Mouse (Mus musculus): Measurements from ENCODE around the gene Tmem247. TPM values are rescaled to one million over a fixed set of nuclear protein-coding genes. Genes with fewer than 3 reads are reported as not detected.

Tmem247 gene
- total and polyA plus RNA-seq, 2 experiments from 2014 or later, result not detected

- 65% methylated on average over 7 of the region's 7 CpGs for WGBS
- Histone ChIP-seq H3K4me1 (ENCODE audit: control insufficient read depth, insufficient read depth) (peaks cover 12% of the 10 kb centered on the region), H3K9ac (replicated peaks; ENCODE audit: low read depth, low read length) (no peak overlapping the region), H3K27me3 (ENCODE audit: control insufficient read depth, insufficient read depth, low read length) (no peaks in the 10 kb centered on the region), H3K4me3 (ENCODE audit: low read depth, low read length) (no peak overlapping the region), H3K27ac (ENCODE audit: low read depth) (no peak overlapping the region), H3K9me3 (replicated peaks; ENCODE audit: control insufficient read depth, low read length) (no peaks in the 10 kb centered on the region), H3K36me3 (replicated peaks; ENCODE audit: control insufficient read depth, insufficient read depth, low read length) (no peaks in the 10 kb centered on the region), H3K4me2 (ENCODE audit: low read depth, low read length) (no peak overlapping the region)
- no peak for ATAC-seq (ENCODE audit: insufficient read depth, low read depth)
- TF ChIP-seq EP300 (IDR thresholded peaks at IDR 0.05; ENCODE audit: low read depth), result no peak
- TF ChIP-seq CTCF (IDR thresholded peaks at IDR 0.05; ENCODE audit: low read depth), result no peak
- DNase-seq (ENCODE audit: low spot score), result no peak
These were observed 21.5 kb downstream of the Tmem247 start for GRCm38 (mm10) chr17:86938683-86939082.

- Histone ChIP-seq H3K4me3 (ENCODE audit: low read depth, low read length) (no peak overlapping the region), H3K27me3 (ENCODE audit: control insufficient read depth, insufficient read depth, low read length) (no peaks in the 10 kb centered on the region), H3K4me1 (ENCODE audit: control insufficient read depth, insufficient read depth) (peaks cover 12% of the 10 kb centered on the region), H3K9ac (replicated peaks; ENCODE audit: low read depth, low read length) (no peak overlapping the region), H3K9me3 (replicated peaks; ENCODE audit: control insufficient read depth, low read length) (no peaks in the 10 kb centered on the region), H3K27ac (ENCODE audit: low read depth) (no peak overlapping the region), H3K4me2 (ENCODE audit: low read depth, low read length) (no peak overlapping the region), H3K36me3 (replicated peaks; ENCODE audit: control insufficient read depth, insufficient read depth, low read length) (no peaks in the 10 kb centered on the region)
- DNase-seq (ENCODE audit: low spot score) (no peak), ATAC-seq (ENCODE audit: insufficient read depth, low read depth) (no peak)
- no peak for TF ChIP-seq CTCF (IDR thresholded peaks at IDR 0.05; ENCODE audit: low read depth)
- TF ChIP-seq EP300 (IDR thresholded peaks at IDR 0.05; ENCODE audit: low read depth), result no peak
- 72% methylated on average over 6 of the region's 6 CpGs for WGBS
These were observed 25.0 kb downstream of the Tmem247 start for GRCm38 (mm10) chr17:86942112-86942511.

- Histone ChIP-seq H3K36me3 (replicated peaks; ENCODE audit: control insufficient read depth, insufficient read depth, low read length) (no peaks in the 10 kb centered on the region), H3K27ac (ENCODE audit: low read depth) (no peak overlapping the region), H3K4me1 (ENCODE audit: control insufficient read depth, insufficient read depth) (peaks cover 2% of the 10 kb centered on the region; the same call in 1 of the 2 replicates), H3K9me3 (replicated peaks; ENCODE audit: control insufficient read depth, low read length) (no peaks in the 10 kb centered on the region), H3K27me3 (ENCODE audit: control insufficient read depth, insufficient read depth, low read length) (no peaks in the 10 kb centered on the region), H3K9ac (replicated peaks; ENCODE audit: low read depth, low read length) (no peak overlapping the region), H3K4me3 (ENCODE audit: low read depth, low read length) (no peak overlapping the region), H3K4me2 (ENCODE audit: low read depth, low read length) (no peak overlapping the region)
- TF ChIP-seq EP300 (IDR thresholded peaks at IDR 0.05; ENCODE audit: low read depth) (no peak), CTCF (IDR thresholded peaks at IDR 0.05; ENCODE audit: low read depth) (no peak)
- WGBS, result 86% methylated on average over 6 of the region's 6 CpGs
- no peak for DNase-seq (ENCODE audit: low spot score)
- ATAC-seq (ENCODE audit: insufficient read depth, low read depth), result no peak
These were observed 26.0 kb downstream of the Tmem247 start for GRCm38 (mm10) chr17:86943158-86943557.

- no peaks in the 10 kb centered on the region for H3K9me3 ChIP-seq (replicated peaks; ENCODE audit: control insufficient read depth, low read length)
- DNase-seq (ENCODE audit: low spot score), result no peak
- no peak overlapping the region for H3K27ac ChIP-seq (ENCODE audit: low read depth)
- H3K36me3 ChIP-seq (replicated peaks; ENCODE audit: control insufficient read depth, insufficient read depth, low read length), result no peaks in the 10 kb centered on the region
- no peak overlapping the region for H3K4me3 ChIP-seq (ENCODE audit: low read depth, low read length)
- WGBS, result 56% methylated on average over 4 of the region's 4 CpGs
- no peak overlapping the region for H3K9ac ChIP-seq (replicated peaks; ENCODE audit: low read depth, low read length)
- no peak overlapping the region for H3K4me2 ChIP-seq (ENCODE audit: low read depth, low read length)
- no peak for ATAC-seq (ENCODE audit: insufficient read depth, low read depth)
- no peak for TF ChIP-seq CTCF (IDR thresholded peaks at IDR 0.05; ENCODE audit: low read depth)
- TF ChIP-seq EP300 (IDR thresholded peaks at IDR 0.05; ENCODE audit: low read depth), result no peak
- no peaks in the 10 kb centered on the region for H3K4me1 ChIP-seq (ENCODE audit: control insufficient read depth, insufficient read depth)
- H3K27me3 ChIP-seq (ENCODE audit: control insufficient read depth, insufficient read depth, low read length), result no peaks in the 10 kb centered on the region
These were observed 28.9 kb downstream of the Tmem247 start for GRCm38 (mm10) chr17:86946078-86946477.

- ATAC-seq (ENCODE audit: insufficient read depth, low read depth) (no peak), DNase-seq (ENCODE audit: low spot score) (no peak)
- Histone ChIP-seq H3K4me1 (ENCODE audit: control insufficient read depth, insufficient read depth) (no peaks in the 10 kb centered on the region), H3K36me3 (replicated peaks; ENCODE audit: control insufficient read depth, insufficient read depth, low read length) (no peaks in the 10 kb centered on the region), H3K27ac (ENCODE audit: low read depth) (no peak within 1 kb of the TSS), H3K27me3 (ENCODE audit: control insufficient read depth, insufficient read depth, low read length) (no peaks in the 10 kb centered on the region), H3K4me3 (ENCODE audit: low read depth, low read length) (no peak within 1 kb of the TSS), H3K4me2 (ENCODE audit: low read depth, low read length) (no peak within 1 kb of the TSS), H3K9me3 (replicated peaks; ENCODE audit: control insufficient read depth, low read length) (no peaks in the 10 kb centered on the region), H3K9ac (replicated peaks; ENCODE audit: low read depth, low read length) (no peak within 1 kb of the TSS)
- TF ChIP-seq CTCF (IDR thresholded peaks at IDR 0.05; ENCODE audit: low read depth), result no peak
- no peak for TF ChIP-seq EP300 (IDR thresholded peaks at IDR 0.05; ENCODE audit: low read depth)
- 82% methylated on average over 28 of the region's 28 CpGs for WGBS
These were observed 31.0 kb downstream of the Tmem247 start, which contains the start of gene Atp6v1e2 for GRCm38 (mm10) chr17:86947840-86948796. TSS of gene Atp6v1e2 (minus strand) at chr17:86947897.
